Mouse (Mus musculus) lung, postnatal 10 days (tissue): ENCODE measurements around the gene 9530068E07Rik.
"Not testable (repeated sequence)": the region's sequence is repeated elsewhere in the genome, so short reads cannot be mapped to it uniquely, and the experiment has no call there.

Source experiments
- DNase-seq: peaks from one replicate; pipeline ENCODE4 v3.0.0; 2021

Gene 9530068E07Rik

GRCm38 (mm10) chr11:52395940-52396596, at the start of gene 9530068E07Rik:
Gene 9530068E07Rik (plus strand): TSS chr11:52396428.
- peak; percentile 96 for DNase-seq

- peak; percentile 80 for DNase-seq
Measured at GRCm38 (mm10) chr11:52346635-52347005, 49.6 kb upstream of the 9530068E07Rik start.

GRCm38 (mm10) chr11:52348156-52348555, 48.1 kb upstream of the 9530068E07Rik start:
- DNase-seq, result no peak

- DNase-seq, result no peak
Measured at GRCm38 (mm10) chr11:52348724-52349123, 47.5 kb upstream of the 9530068E07Rik start.

GRCm38 (mm10) chr11:52350924-52351323, 45.3 kb upstream of the 9530068E07Rik start:
- DNase-seq, result peak; percentile 71

- DNase-seq, result no peak
Measured at GRCm38 (mm10) chr11:52352271-52352670, 44.0 kb upstream of the 9530068E07Rik start.

GRCm38 (mm10) chr11:52354644-52355043, 41.6 kb upstream of the 9530068E07Rik start:
- DNase-seq, result no peak

- DNase-seq, result no peak
Measured at GRCm38 (mm10) chr11:52355601-52356000, 40.6 kb upstream of the 9530068E07Rik start.

- DNase-seq, result not testable (repeated sequence)
Measured at GRCm38 (mm10) chr11:52357091-52357490, 39.1 kb upstream of the 9530068E07Rik start.

- DNase-seq, result peak; percentile 55
Measured at GRCm38 (mm10) chr11:52358520-52358919, 37.7 kb upstream of the 9530068E07Rik start.

- no peak for DNase-seq
Measured at GRCm38 (mm10) chr11:52359686-52360470, 36.4 kb upstream of the 9530068E07Rik start.

- peak; percentile 92 for DNase-seq
Measured at GRCm38 (mm10) chr11:52360471-52361277, 35.6 kb upstream of the 9530068E07Rik start, which contains the start of gene Vdac1. Gene Vdac1 (plus strand): TSS chr11:52360860.

- peak; percentile 61 for DNase-seq
Measured at GRCm38 (mm10) chr11:52361287-52361921, 34.8 kb upstream of the 9530068E07Rik start.

GRCm38 (mm10) chr11:52364376-52364775, 31.9 kb upstream of the 9530068E07Rik start:
- no peak for DNase-seq

- peak; percentile 85 for DNase-seq
Measured at GRCm38 (mm10) chr11:52365143-52365542, 31.1 kb upstream of the 9530068E07Rik start.

- no peak for DNase-seq
Measured at GRCm38 (mm10) chr11:52366358-52366757, 29.9 kb upstream of the 9530068E07Rik start.

- DNase-seq, result no peak
Measured at GRCm38 (mm10) chr11:52368176-52368985, 27.8 kb upstream of the 9530068E07Rik start.

- no peak for DNase-seq
Measured at GRCm38 (mm10) chr11:52369252-52370134, 26.7 kb upstream of the 9530068E07Rik start.

- no peak for DNase-seq
Measured at GRCm38 (mm10) chr11:52370135-52370452, 26.1 kb upstream of the 9530068E07Rik start.

- peak; percentile 62 for DNase-seq
Measured at GRCm38 (mm10) chr11:52370538-52370937, 25.7 kb upstream of the 9530068E07Rik start.

GRCm38 (mm10) chr11:52373841-52374240, 22.4 kb upstream of the 9530068E07Rik start:
- DNase-seq, result no peak
